Mouse (Mus musculus): ENCODE results near the gene Sp100.
A peak's percentile ranks its signal among the peaks of the same experiment; 100 is the strongest.

Sp100 gene

GRCm38 (mm10) chr1:85703245-85704186 is 53.7 kb downstream of the Sp100 start:
- peak; percentile 55 for DNase-seq

GRCm38 (mm10) chr1:85705552-85705951 is 55.8 kb downstream of the Sp100 start:
- DNase-seq = no peak

GRCm38 (mm10) chr1:85706754-85707153 is 57.0 kb downstream of the Sp100 start:
- no peak for DNase-seq

- no peak for DNase-seq
Measured at GRCm38 (mm10) chr1:85714501-85714900, 64.7 kb downstream of the Sp100 start.

GRCm38 (mm10) chr1:85716447-85717027 is 66.7 kb downstream of the Sp100 start:
- DNase-seq = no peak

GRCm38 (mm10) chr1:85719049-85719448 is 69.3 kb downstream of the Sp100 start:
- no peak for DNase-seq

GRCm38 (mm10) chr1:85720220-85720893 is 70.6 kb downstream of the Sp100 start:
- no peak for DNase-seq

GRCm38 (mm10) chr1:85730471-85730870 is 80.7 kb downstream of the Sp100 start:
- DNase-seq = no peak

GRCm38 (mm10) chr1:85732581-85732980 is 82.8 kb downstream of the Sp100 start:
- no peak for DNase-seq

GRCm38 (mm10) chr1:85734511-85734910 is 84.7 kb downstream of the Sp100 start:
- no peak for DNase-seq

GRCm38 (mm10) chr1:85735463-85736123 is 85.8 kb downstream of the Sp100 start:
- DNase-seq = peak; percentile 32

- peak; percentile 38 for DNase-seq
Measured at GRCm38 (mm10) chr1:85736355-85737184, 86.8 kb downstream of the Sp100 start.

- DNase-seq = no peak
Measured at GRCm38 (mm10) chr1:85739000-85739399, 89.2 kb downstream of the Sp100 start.

GRCm38 (mm10) chr1:85739819-85740218 is 90.0 kb downstream of the Sp100 start:
- no peak for DNase-seq

GRCm38 (mm10) chr1:85740923-85741322 is 91.1 kb downstream of the Sp100 start:
- DNase-seq = no peak

GRCm38 (mm10) chr1:85742333-85742732 is 92.5 kb downstream of the Sp100 start:
- DNase-seq = no peak

- no peak for DNase-seq
Measured at GRCm38 (mm10) chr1:85742916-85743505, 93.2 kb downstream of the Sp100 start.

GRCm38 (mm10) chr1:85744539-85744938 is 94.8 kb downstream of the Sp100 start:
- no peak for DNase-seq

- no peak for DNase-seq
Measured at GRCm38 (mm10) chr1:85746511-85746910, 96.7 kb downstream of the Sp100 start.

- no peak for DNase-seq
Measured at GRCm38 (mm10) chr1:85749829-85750228, 100.0 kb downstream of the Sp100 start.

- DNase-seq = no peak
Measured at GRCm38 (mm10) chr1:85750650-85751049, 100.9 kb downstream of the Sp100 start.

- DNase-seq = peak; percentile 11
Measured at GRCm38 (mm10) chr1:85751494-85751893, 101.7 kb downstream of the Sp100 start.

Measured in kidney, adult 11 months (tissue).